Mouse (Mus musculus) Patski (cell line): ENCODE results near the gene Igdcc4. TPM values are rescaled to one million over a fixed set of nuclear protein-coding genes. Genes with fewer than 3 reads are reported as not detected.
"Not testable (repeated sequence)": the region's sequence is repeated elsewhere in the genome, so short reads cannot be mapped to it uniquely, and the experiment has no call there.

Experiments
- ATAC-seq: fragments of 100-300 bp; one replicate; pipeline ENCODE4 v1.8.0; 2021
- CTCF ChIA-PET: fragments of 350-600 bp; sonication (Branson Sonifier 250); formaldehyde crosslinking; loops from one replicate; lab custom pipeline; 2022; ENCODE audit warnings: inconsistent platforms; lab: Charles Lee
- POLR2A ChIA-PET: fragments of 350-600 bp; sonication (Branson Sonifier 250); formaldehyde crosslinking; loops from one replicate; lab custom pipeline; 2022; ENCODE audit warnings: antibody characterized with exemption, inconsistent platforms; lab: Charles Lee
- DNase-seq: peaks from one replicate; pipeline ENCODE4 v3.0.0-alpha.2; 2011; ENCODE audit warnings: low read depth, low spot score
- H3K27me3 ChIP-seq: fragments of 371-371 bp; one replicate; pipeline ENCODE4 v1.5.1; 2021
- CTCF ChIP-seq: fragments of 100-300 bp; IDR thresholded peaks from one replicate; pipeline ENCODE4 v1.5.1; 2021
- in situ Hi-C: fragments of 300-500 bp; cut with MboI; formaldehyde crosslinking; loops from 3 replicates; pipeline ENCODE4 v1.11.1; 2018; ENCODE audit warnings: low pct_unique_long_range_greater_than_20kb, mixed read lengths
- polyA plus RNA-seq: library from polyadenylated mRNA; unstranded; gene quantifications from one replicate; pipeline ENCODE4 v1.2.3, GENCODE M21; 2021

Gene Igdcc4
- polyA plus RNA-seq: 3.3 TPM

GRCm38 (mm10) chr9:65100991-65101685 lies at the start of gene Igdcc4:
Gene Igdcc4 (plus strand): TSS chr9:65101486.
- H3K27me3 ChIP-seq: peaks cover 6% of the 10 kb centered on the region
- CTCF ChIA-PET: no interaction called here
- no peak for DNase-seq
- in situ Hi-C loops: no loop called here
- ATAC-seq: no peak
- no peak for TF ChIP-seq CTCF
- POLR2A ChIA-PET: interaction anchor here (1.0 kb wide), 1 partner anchor 68 kb away, joined by 3 read pairs; no protein-coding TSS in a partner anchor

- ChIA-PET POLR2A (no interaction called here), CTCF (no interaction called here)
- no peak for TF ChIP-seq CTCF
- DNase-seq (no peak), ATAC-seq (no peak)
- H3K27me3 ChIP-seq: no peaks in the 10 kb centered on the region
- in situ Hi-C loops: no loop called here
Measured at GRCm38 (mm10) chr9:65064251-65064650, 37.0 kb upstream of the Igdcc4 start.

DNA sequence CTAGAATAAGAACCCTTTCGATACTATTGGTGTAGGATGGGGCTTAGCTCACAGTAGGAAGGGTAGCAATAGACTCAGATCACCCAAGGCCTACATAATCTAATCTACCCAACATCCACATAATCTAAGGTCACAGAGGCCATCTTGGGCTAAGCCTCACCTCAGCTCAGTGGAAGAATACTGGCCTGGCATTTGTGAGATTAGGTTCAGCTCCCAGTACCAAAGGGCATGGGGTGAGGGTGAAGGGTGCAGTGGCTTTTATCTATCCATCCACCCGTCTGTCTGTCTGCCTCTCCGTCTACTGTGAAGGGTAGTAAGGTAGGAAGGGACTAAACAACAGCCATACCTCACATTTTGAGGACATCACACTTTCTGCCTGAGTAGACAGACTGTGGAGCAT lies 30.7 kb upstream of the Igdcc4 start:
- DNase-seq (no peak), ATAC-seq (no peak)
- TF ChIP-seq CTCF: no peak
- H3K27me3 ChIP-seq: no peaks in the 10 kb centered on the region
- in situ Hi-C loops: loop anchor here (5.0 kb wide), 1 partner anchor 47 kb away; no protein-coding TSS in a partner anchor
- ChIA-PET POLR2A (no interaction called here), CTCF (no interaction called here)

DNA sequence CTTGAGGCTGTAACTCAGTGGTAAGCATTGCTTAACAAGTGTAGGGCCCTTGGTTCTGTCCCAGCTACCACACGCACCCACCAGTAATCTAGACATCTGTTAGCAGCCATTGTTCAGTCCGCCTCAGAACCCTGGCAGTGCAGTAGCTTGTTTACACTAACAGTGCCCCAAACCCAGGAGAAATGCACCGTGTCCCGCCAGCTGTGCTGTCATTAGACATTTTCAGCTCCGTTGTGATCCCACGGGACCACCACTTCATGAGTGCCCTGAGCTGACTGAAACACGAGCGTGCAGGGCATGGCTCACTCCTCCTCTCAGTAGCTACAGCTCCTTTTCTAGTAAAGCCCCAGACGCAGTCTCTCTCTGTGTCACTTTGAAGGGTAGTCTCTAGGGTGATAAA lies 27.7 kb upstream of the Igdcc4 start:
- ChIA-PET POLR2A (no interaction called here), CTCF (interaction anchor here (1.2 to 1.4 kb wide), 2 partner anchors 18 to 47 kb away, joined by 3 to 4 read pairs; no protein-coding TSS in a partner anchor)
- H3K27me3 ChIP-seq: no peaks in the 10 kb centered on the region
- no peak for ATAC-seq
- no peak for DNase-seq
- no peak for TF ChIP-seq CTCF
- in situ Hi-C loops: loop anchor here (5.0 kb wide), 1 partner anchor 44 kb away; no protein-coding TSS in a partner anchor

GRCm38 (mm10) chr9:65074251-65074650 lies 27.0 kb upstream of the Igdcc4 start:
- in situ Hi-C loops: loop anchor here (5.0 kb wide), 1 partner anchor 43 kb away; no protein-coding TSS in a partner anchor
- ATAC-seq: no peak
- ChIA-PET POLR2A (no interaction called here), CTCF (interaction anchor here (0.8 to 1.4 kb wide), 2 partner anchors 46 to 47 kb away, joined by 3 to 4 read pairs; no protein-coding TSS in a partner anchor)
- no peaks in the 10 kb centered on the region for H3K27me3 ChIP-seq
- DNase-seq: no peak
- TF ChIP-seq CTCF: no peak

DNA sequence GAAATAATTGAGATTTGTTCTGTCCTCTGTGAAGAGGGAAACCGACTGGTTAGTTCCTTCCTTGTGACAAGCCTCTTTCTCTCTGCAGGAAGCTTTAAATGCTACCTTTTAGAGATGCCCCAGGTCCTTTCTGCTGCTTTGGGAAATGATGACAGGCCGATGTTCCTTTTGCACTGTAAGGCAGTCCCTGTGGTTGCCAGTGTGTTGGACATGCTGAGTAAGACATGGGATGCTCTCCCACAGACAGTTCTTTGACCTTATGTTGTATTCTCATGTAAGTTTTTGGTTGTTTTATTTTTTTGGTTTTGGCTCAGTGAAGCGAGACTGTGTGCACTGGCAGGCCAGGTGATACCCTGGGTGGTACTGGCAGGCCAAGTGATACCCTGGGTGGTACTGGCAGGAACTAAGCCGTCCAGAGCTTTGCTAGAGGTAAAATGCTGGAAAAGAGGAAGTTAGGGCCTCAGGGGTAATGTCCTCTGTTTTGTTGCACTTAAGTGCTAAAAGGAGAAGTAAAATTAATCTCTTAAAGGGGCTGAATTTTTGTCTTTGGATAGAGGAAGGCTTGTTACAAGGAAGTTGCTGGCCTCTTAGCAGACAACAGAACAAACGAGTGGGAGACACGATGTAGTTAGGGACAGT lies 26.3 kb upstream of the Igdcc4 start:
- H3K27me3 ChIP-seq: no peaks in the 10 kb centered on the region
- CTCF ChIA-PET: interaction anchor here (0.8 kb wide), 1 partner anchor 46 kb away, joined by 3 read pairs; no protein-coding TSS in a partner anchor
- in situ Hi-C loops: loop anchor here (5.0 kb wide), 1 partner anchor 42 kb away; no protein-coding TSS in a partner anchor
- no peak for TF ChIP-seq CTCF
- no peak for DNase-seq
- POLR2A ChIA-PET: no interaction called here
- ATAC-seq: no peak

- CTCF ChIA-PET: interaction anchor here (1.3 to 3.7 kb wide), 2 partner anchors 38 to 43 kb away, joined by 3 to 21 read pairs; no protein-coding TSS in a partner anchor
- H3K27me3 ChIP-seq: no peaks in the 10 kb centered on the region
- POLR2A ChIA-PET: no interaction called here
- in situ Hi-C loops: no loop called here
- ATAC-seq: no peak
- no peak for TF ChIP-seq CTCF
- DNase-seq: no peak
Measured at GRCm38 (mm10) chr9:65077536-65077935, 23.8 kb upstream of the Igdcc4 start.

GRCm38 (mm10) chr9:65080141-65080540 lies 21.1 kb upstream of the Igdcc4 start:
- in situ Hi-C loops, ATAC-seq, DNase-seq, H3K27me3 ChIP-seq: not testable (repeated sequence)
- ChIA-PET POLR2A (interaction anchor here (0.6 kb wide), 1 partner anchor 126 kb away, joined by 3 read pairs; no protein-coding TSS in a partner anchor), CTCF (interaction anchor here (1.5 to 3.7 kb wide), 4 partner anchors 10 to 50 kb away, joined by 4 to 21 read pairs (median 5); no protein-coding TSS in a partner anchor)
- TF ChIP-seq CTCF: peak; percentile 55

DNA sequence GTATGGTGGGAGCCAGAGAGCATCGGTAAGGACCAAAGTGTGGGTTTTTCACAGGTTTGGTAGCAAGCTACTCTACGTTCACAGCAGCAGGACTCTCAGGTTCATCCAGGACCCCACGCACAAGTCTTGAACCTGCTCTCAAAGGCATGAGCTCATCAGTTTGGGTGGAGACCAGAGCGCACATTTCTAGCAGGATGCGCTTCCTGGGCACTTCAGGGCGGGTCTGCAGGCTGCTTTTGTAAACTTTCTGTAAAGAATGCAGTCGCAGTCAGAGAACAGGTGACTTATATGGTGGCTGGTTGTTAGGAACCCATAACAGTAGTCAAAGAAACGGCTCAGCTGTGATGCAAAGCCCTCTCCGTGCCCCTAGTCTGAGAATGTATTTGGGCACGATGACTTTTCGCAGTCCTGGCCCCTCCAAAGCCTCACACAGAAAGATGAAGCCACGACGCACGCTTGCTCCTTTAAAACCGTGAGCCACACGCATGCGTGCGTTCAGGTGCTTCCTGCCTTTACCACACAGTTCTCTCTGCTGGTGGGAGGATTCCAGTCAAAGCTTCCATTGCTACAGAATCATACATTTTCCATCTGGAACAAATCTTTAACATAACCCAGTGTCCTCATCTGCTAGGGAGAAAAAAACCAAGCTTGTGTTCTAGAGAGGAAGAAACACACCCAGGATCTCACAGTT lies 18.1 kb upstream of the Igdcc4 start:
- CTCF ChIA-PET: interaction anchor here (1.0 to 1.6 kb wide), 2 partner anchors 10 to 38 kb away, joined by 5 to 6 read pairs; no protein-coding TSS in a partner anchor
- ATAC-seq: no peak
- POLR2A ChIA-PET: interaction anchor here (0.5 kb wide), 1 partner anchor 28 kb away, joined by 3 read pairs; no protein-coding TSS in a partner anchor
- in situ Hi-C loops: no loop called here
- no peak for TF ChIP-seq CTCF
- H3K27me3 ChIP-seq: no peaks in the 10 kb centered on the region
- no peak for DNase-seq
